Mouse (Mus musculus) frontal cortex, postnatal 36 days (tissue): ENCODE measurements around the gene Dgkg.

Experiments
- DNase-seq, 2 experiments: peaks; one replicate each; pipeline ENCODE4 v3.0.0; 2022; ENCODE audit warnings: low spot score in 2 of 2

Dgkg gene

DNA sequence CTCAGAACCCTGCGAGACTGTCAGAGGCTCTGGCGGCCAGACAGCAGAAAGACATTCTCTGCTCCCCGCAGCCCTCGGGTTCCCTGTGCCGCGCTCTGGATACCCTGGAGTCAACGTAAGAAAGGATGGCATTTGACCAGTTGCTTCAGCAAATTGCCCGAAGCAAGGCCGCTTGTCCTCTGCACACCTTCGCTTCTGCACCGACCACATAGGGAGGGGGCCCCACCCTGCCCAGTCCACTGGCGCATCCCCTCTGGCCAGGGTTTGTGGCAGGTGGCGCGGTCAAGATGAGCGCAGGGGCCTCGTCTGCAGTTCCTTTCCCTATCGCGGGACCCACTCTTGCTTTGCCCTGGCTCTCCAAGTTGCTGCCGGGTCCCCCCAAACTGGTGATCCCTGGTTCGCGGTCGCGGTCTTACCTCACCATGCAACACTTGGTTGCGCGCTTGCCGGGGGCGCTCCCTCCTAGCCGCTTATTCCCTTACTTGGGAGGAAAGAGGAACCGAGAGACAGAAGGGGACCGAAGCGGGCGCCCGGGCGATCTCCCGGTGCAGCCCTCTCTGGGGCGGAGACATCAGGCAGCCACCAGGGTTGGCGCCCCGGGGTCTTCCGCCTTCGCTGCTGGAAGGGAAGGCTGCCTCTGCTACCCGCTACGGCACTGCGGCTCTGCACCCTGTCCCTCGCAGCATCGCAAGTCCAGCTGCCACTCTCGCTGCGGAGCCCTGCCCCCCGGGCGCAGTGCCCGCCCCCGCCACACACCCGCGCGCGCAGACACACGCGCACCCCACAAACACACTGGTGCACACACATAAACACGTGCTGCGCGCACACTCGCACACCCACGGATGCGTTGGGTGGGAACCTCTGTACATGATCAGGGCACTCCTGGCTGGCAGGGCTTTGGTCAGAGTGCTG lies at the start of gene Dgkg:
TSS of gene Dgkg (minus strand) at position 689 of the 912 bp plus-strand sequence.
- peak; percentile 54 to 58 for DNase-seq

DNA sequence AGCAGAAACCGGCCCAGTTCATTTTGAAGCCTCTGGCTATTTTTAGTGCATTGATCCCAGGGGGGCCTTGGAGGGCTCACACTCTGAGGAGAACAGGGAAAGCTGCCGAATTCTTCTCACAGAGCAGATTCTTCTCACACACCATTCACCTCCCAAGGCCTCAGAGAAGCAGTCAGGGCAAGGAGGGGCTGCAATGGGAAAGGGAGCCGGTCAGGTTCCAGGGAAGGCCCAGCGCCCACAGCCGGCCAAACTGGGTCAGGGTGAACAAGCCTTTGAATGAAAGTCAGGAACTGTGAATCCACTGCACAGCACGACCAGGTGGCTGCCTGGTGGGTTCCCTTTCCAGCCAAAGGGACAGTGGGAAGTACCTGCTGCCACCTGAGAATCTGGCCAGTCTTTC lies 47.9 kb upstream of the Dgkg start:
- DNase-seq: no peak

DNA sequence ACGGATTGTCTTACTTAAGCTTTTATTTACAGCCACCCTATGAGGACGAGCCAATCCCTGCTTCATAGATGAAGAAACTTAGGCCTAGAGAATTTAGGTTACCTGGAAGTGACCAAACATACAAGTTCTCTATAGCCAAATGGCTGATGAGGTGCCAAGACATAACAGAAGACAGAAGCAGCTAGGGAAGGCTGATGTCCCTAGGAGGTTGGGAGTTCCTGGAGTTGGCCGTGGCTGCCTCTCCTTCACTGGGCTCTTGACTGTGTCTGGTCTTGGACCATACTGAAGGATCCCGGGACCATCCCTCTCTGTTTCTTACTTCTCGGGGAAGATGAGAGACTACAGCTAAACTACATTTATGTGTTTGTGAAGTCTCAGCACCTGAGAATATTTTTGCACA lies 47.1 kb upstream of the Dgkg start:
- no peak for DNase-seq

DNA sequence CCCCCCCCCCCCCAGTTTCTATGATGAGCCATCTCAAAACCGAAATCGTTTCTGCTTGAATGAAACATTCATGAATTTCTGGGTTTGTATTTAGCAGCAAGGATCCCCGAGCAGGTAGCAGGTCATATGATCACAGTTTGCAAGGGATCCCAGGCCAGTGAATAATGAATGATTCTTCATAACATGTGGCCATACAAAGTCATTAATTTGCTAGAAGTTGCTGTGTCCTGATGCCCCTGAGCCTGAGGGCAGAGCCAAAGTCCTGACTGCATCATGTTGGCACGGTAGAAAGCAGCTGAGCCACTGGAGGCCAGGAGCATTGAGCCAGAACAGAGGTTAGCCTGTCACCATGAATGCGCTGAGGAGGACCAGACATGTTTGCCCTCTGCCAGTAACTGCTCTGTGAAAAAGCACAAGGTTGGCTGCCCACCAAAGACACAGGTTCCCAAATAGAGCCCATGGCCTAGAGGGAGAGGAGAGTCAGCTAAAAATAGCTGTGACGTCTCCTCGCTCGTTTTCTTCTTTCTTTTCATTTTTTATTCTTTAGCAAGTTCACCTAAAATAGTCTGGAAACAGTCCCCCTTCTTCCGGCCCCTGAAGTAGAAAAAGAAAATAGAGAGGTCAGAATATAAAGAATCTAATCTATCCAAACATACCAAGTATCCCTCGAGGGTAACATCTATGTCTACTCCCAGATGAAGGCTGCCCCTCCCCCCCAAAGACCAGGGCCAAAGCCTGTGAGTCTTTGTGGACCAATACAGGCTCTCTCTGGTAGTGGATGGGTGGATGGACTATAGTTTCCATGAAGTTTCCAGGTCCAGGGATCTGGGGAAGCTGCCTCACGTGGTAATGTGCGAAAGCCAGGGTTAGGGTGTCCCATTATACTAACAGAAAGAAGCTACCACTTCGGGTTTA lies 42.1 kb upstream of the Dgkg start:
- DNase-seq: no peak

DNA sequence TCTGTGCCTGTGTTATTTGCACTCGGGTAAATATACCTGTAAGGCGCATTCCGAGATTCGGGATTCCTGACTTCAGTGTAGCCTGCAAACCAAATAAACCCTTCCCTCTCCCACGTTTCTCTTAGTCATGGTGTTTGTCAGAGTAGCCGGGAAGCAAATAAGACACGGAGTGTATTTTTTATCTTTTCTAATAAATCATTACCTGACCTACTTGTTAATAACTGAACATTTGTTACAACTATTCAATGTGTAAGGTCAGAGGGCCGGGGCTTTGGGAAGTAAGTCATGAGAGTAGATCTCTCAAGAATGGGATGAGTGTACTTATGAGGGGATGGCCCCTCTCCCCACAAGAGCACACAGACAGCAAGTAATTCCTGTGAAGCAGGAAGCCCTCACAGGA lies 41.1 kb upstream of the Dgkg start:
- no peak for DNase-seq

DNA sequence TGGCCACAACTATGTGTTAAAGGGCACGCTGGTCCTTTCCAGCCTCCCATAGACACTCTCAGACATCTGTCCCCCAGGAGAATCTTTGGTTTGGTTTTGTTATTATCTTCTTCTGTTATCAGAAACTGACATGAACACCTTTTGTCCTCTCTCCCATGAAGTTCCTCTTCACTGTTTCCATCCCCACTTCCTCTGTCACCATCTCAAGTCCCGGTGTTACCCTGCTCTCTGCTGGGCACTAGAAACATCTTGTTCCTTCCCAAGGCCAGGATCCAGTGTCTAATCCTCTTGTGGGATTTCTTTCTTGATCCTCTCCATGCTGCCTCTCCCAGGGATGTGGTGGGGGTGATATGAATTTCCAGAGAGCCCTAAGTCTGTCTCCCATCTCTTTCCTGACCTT lies 32.6 kb upstream of the Dgkg start:
- no peak for DNase-seq

DNA sequence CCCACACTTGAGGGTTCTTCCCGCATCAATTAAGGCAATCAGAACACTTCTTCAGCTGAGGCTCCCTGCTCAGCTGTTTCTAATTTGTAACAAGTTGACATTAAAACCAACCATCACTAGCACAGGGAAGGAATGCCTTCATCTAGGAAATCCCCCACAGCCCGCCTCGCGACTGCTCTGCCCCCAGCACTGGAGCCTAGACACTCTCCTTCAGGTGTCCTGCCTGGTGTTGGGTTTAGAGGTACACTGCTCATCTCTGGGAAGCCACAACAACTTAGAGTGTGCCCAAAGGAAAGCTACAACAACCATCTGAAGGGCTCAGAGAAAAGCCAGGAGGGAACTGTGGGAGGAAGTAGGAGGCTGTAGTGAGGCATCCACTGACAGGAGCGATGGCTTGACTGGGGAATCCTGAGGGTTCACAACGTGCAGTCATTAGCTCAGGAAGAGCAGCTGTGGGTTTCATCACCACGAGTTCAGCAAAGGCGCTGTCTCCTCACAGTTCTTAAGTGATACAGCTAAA lies 30.8 kb upstream of the Dgkg start:
- peak; percentile 28 to 31 for DNase-seq

DNA sequence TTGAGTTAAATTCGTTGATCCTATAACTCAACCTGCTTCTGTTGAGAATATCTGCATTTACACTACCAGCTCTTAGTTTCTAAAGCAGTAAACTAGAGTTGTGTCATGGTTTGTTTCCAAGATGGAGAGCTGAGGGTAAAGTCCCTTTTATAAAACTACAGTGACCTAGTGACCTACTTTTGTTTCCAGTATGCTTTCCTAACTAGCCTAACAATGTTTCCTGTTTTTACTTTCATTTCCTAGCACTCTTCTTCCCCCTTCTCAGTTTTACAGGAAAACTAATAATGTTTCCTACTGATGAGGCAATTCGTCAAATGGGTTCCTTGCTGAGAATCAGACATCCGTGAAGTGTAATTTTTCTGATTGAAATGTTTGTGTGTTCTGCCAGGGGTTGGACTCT lies 26.6 kb upstream of the Dgkg start:
- no peak for DNase-seq

DNA sequence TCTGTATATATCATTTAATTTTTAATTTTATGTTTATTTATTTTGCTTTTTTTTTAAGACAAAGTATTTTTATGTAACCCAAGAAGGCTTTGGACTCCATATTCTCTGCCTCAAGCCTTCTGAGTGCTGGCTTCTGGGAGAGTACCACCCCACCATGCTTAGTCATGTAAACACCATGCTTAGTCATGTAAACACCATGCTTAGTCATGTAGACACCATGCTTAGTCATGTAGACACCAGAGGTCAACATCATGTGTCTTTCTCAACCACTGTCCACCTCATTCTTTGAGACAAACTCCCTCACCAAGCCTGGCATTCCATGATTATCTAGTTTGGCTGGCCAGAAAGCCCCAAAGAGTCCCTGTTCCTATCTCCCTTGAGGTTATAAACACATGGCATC lies 25.7 kb upstream of the Dgkg start:
- no peak for DNase-seq

DNA sequence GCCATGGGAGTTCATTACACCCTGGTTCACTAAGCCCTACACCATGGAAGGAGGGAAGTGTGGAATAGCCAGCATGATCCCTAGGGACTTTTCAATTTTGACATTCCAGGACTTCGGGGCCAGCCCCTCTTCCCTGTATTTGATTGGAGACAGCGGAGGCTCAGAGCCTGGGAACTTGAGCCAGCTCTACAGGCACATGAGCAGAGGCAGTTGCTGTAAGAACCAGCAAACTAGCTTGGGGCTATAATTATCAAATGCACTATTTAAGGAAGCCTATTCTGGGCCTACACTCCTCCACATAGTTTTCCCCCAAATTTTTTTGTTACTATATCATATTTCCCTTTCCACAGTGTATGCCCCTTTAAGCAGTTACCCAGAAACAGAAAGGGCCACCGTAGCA lies 22.6 kb upstream of the Dgkg start:
- no peak for DNase-seq

DNA sequence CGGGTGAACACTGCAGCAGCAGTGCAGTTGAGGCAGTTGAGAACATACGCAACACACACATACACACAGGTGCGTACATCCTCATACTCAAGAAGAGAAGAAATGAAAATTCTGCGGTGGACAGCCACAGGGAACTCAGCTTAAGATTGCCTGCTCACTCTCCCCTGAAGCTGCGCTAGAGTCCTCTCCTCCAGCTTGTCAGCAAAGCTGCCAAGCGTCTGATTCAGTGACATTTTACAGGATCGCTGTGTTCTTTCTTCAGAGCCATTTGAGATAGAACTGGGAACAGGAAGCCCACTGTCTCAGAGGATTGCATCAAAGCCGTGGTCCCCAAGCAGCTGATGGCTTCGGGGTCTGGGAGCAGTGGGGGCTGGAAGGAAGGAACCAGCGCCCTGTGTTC lies 17.6 kb upstream of the Dgkg start:
- DNase-seq: peak in 1 of 2 experiments; percentile 12

DNA sequence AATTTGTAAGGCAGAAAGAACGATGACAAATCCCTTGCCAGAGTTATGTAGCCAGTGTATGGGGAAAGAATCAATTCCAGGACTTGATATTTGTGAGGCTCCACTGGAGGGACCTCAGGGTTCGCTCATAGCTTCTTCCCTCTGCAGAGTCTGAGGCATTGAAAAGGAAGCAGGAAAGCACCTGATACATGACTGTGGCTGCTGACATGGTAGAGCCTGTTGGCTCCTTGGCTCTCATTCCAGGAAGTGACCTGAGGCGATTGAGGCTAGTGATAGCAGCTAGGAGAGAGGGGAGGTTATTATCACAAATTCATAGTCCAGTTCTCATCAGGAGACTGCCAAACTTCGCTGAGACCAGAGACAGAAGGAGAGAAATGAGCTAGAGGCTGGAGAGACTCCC lies 17.1 kb upstream of the Dgkg start:
- DNase-seq: no peak

DNA sequence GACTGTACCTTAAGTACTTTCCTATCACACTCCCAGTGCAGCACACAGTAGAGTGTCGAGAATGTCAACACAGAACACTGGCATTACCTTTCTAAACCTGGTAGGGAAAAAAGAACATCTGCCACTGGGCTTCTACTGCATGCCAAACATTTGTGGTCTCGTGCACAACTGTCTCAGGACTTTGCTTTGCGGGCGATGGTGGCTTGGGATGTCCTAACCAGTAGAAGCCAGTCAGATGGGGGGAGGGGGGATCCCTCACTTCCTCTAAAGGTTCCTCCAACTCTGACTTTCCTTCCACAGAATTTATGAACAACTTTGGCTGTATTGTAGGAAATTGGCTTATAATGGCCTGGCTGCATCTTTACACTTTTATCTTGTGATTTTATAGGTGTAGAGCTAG lies 7.0 kb upstream of the Dgkg start:
- no peak for DNase-seq

DNA sequence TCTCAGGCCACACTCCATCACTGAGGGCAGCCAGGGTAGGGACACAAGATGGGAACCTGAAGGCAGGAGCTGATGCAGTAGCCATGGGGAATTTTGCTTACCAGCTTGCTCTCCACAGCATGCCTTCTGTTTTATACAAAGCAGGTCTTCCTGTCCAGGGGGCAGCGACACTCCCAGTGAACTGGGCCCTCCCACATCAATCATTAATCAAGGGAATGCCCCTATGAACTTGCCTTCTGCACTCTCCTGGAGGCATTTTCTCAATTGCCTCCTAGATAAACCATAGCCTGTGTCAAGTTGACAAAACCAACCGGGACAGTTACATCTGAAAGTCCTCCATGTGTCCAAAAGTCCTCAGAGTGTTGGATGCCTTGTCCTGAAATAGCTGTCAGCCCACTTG lies 6.1 kb upstream of the Dgkg start:
- no peak for DNase-seq

DNA sequence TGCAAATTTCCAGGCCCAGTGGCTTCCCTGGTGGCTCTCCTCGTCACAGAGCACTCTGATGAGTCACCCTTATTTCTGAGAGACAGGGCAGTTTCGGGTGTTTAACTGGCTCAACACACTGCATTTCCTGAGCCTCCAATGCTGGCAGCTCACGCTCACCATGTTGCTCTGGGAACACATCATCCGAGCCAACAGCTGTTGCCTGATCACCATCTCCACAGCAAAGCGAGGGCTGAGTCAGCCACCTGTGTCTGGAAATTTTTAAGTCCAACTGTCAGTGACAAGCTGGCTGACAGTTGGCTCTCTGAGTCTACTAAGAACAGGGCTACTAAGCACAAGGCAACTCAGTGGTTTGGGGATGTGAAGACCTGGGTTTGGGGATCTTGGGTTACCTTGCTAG lies 4.1 kb upstream of the Dgkg start:
- DNase-seq: peak; percentile 67 to 70

DNA sequence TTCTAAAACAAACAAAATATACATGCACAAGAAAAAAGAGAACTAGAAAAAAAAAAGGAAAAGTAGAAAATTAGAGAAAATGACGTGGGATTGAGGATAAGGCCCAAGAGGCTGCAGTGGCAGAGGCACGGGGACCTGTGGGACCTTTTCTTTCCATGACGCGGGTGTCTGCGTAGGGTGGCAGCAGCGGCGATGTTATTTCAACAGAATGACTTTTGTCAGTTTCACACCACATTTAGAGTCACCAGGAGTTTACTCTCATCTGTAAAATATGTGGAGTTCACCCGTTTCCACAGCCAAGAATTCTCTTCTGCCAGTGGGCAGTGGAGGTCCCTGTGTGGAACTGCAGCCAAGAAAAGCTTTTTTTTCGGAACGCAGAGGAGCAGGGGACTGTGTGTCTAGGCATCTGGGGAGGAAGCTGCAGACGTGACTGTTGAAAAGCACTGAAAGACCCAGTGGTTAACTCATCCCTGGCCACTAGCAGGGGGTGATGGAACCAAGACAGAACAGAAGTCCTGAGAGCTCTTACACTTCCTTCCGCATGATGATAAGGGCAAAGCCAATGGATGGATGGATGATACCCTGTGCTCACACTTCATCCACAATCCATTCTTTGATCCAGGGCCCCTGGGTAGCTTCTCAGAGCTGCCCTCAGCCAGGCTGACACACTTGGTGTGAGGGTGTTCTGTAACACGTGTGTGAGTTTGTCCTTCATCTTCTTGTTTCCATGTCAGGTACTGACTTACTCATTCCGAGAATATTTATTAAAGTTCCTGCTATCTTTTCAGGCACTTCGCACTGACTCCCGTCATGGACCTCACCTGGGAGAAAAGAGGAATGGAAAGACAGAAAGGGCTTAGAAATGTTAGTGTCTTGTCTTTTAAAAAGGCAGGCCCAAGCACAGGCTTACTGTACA lies 1.1 kb upstream of the Dgkg start:
- no peak for DNase-seq

DNA sequence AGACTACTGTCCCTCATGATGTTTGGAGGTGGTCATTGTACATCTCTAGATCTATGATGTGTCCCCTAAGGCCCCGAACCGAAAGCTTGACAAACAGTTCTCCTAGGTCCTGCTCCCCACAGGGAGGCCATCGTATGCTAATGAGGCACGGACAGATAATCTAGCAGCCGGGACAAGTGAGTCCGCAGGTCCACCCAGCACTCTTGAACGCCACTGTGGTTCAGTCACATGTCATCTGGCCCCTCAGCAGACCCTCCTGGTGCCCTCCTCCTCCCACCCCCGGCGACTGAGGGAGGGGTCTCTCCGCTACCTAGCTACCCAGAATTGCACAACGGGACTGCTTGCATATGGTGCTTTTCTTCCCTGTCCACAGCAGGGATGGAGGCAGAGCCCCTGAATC lies 1.2 kb downstream of the Dgkg start:
- DNase-seq: no peak

DNA sequence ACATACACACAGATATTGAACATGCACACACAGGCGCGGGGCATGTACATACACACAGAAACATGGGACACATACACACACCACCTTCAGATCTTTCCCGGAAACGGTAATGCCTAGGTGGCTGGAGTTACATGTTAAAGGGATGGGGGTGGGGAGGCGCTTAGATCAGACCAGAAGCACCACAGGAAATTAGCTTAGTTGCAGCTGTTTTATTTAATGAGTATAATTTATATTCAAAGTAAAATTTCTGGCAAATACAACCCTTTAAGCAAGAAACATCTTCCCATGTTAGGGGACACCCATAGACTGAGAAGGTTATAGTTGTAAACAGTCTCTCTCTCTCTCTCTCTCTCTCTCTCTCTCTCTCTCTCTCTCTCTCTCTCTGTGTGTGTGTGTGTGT lies 1.8 kb downstream of the Dgkg start:
- DNase-seq: no peak

DNA sequence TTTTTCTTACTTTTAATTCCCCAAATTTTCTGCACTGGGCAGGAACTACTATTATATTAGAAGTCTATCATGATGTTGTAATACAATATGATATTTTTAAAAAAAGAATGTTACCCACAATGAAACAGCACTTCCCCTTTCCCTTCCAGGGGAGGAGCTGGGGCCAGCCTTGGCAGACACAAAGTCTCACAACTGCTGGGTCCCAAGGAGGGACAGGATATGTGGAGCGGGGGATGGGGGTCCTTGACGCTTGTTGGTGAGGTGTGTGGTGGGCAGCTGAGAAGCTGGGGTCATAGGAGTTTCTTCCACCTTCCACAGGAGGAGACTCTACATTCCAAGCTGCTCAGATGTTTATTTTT lies 2.6 kb downstream of the Dgkg start:
- DNase-seq: no peak

DNA sequence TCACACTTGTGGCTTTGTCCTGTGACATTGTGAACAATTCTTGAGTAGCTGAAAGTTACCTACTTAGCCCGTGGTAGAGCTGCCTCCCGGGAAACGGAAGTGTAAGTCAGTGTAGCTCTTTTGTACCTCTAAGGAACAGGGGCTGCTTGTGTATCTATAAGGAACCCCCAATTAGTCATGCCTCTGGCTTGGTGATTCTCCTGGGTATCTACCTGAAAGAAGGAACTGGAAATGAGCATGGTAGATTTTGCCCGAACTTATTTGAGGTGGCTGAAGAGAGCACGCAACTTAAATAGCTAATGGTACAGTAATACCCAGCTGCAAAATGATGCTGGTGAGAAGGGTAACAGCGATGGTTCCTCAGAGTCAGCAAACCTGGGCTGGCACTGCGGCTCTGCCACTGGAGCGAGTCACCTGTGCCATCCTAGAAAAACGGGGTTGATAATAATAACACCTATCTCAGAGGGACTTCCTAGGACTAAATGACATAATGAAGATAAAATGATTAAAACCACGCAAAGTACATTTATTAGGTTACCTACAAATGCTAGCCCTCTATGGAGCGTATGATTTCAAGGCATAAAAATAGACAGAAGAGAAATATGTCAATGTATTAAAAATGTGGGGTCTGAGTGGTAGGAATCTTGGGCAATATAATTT lies 3.1 kb downstream of the Dgkg start:
- DNase-seq: no peak

DNA sequence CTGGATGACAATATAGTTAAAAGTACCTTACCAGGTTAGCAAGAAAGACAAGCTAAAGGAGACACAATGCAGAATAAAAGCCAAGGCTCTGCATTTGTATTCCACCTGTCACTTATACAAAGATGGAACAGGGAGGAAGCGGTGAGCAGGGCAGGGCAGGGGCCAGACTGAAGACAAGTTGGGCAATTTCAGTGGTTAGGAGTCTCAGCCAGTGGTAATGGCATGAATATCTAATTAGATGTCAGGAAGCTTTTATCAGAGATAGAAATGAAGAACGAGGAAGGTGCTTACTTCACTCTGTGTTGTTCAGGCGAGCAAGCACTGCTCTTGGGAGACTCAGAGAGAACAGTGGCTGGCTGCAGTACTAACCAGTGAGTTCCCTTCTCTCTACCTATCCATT lies 5.8 kb downstream of the Dgkg start:
- DNase-seq: no peak
